Mouse (Mus musculus): ENCODE measurements around the gene Cyp2r1.
"Not testable (repeated sequence)": the region's sequence is repeated elsewhere in the genome, so short reads cannot be mapped to it uniquely, and the experiment has no call there.

Gene Cyp2r1

GRCm38 (mm10) chr7:114562531-114563241 is at the start of gene Cyp2r1:
Gene Cyp2r1, minus strand, starts transcription at chr7:114562972.
- DNase-seq: peak; percentile 89 to 93

DNA sequence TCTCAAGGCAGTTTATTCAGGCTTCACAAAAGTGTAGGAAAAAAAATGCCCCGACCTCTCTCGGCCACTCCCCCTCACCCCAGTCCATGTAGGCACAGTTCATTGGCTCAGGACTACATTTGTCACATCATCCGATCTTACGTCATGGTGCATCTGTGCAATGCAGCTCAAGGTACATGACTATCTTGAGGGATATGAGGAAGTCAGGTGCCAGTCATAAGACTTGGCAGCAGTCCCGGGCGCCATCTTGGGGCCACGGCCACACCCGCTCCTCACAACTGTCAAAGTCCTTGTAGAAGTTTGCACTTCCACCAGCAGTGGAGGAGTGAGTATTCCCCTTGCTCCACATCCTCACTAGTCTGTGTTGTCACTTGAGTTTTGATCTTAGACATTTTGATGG is 31.6 kb upstream of the Cyp2r1 start:
- not testable (repeated sequence) for DNase-seq

DNA sequence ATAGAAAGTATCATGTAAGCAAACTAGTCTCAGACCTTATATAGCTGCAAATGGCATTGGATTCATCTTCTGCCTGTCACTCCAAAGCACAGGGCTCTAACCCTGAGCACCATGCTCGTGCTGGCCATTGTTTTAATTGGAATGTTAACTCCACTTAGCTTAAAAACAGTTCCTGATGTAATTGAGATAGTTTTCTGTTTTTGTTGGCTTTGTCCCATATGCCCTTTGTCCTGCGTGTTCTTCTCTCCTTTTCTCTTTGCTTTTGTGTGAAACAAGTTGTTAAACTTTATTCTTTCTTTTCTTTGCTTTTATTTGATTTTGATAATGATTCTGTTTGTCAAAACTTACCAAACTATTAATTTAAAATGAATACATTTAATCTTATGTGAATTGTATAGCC is 19.7 kb upstream of the Cyp2r1 start:
- DNase-seq: peak in 1 of 2 experiments; percentile 24

DNA sequence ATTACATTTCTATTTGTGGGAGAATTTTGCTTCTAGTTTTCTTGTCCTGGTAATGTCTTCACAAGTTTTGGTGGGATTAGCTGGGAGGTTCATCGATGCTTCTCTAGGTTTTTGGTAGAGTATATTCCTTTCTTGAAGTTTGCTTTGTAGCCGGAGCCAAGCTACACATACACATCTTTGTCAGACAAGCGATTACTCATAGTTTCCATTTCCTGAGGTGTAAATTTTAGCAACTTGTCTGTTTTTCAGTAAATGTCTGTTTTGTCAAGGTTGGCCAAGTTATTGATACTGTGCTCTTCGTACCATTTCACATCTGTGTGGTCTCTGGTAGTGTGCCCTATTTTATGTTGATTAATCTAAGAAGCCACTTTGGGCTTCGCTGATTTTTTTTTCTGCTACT is 18.4 kb upstream of the Cyp2r1 start:
- DNase-seq: no peak

- DNase-seq: peak; percentile 45 to 87
These were observed 17.7 kb upstream of the Cyp2r1 start for GRCm38 (mm10) chr7:114580426-114580825.

DNA sequence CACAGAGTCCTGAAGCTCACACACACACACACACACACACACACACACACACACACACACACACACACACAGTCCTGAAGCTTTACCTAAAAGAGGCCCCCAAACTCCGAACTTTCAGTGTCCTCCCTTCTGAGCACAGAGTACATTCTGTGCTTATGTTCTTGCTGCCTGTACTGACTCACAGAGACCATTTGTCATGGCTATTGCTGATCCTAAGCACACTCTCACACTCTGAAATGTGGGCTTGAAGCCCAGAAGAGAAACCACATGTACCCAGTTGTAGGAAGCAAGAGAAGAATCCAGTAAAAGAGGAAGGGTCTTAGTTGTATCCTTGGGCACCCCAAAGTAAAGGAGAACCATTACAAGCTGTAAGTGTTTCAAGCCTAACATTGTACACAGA is 14.9 kb upstream of the Cyp2r1 start:
- DNase-seq: no peak

DNA sequence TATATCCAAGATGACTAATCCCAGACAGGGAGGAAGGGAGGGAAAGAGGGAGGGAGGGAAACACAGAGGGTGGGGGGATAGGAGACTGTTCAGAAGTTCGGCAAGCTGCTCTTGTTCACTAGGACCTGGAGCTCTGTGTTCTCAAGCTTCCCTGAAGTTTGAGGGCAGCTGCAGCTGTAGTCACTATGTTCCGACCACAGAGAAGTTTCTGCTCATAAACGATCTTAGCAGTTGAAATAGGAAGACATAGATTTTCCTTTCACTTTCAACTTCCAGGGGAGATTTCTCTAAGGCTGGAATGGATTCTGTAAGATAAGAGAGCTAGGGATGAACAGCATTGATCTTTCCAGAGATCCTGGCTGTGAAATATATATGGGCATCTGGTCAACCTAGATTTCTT is 14.2 kb upstream of the Cyp2r1 start:
- DNase-seq: no peak

GRCm38 (mm10) chr7:114573866-114574265 is 11.1 kb upstream of the Cyp2r1 start:
- DNase-seq: not testable (repeated sequence)

GRCm38 (mm10) chr7:114536179-114536578 is 26.6 kb downstream of the Cyp2r1 start:
- no peak for DNase-seq

- DNase-seq: no peak
These were observed 36.5 kb downstream of the Cyp2r1 start for GRCm38 (mm10) chr7:114526245-114526644.

DNA sequence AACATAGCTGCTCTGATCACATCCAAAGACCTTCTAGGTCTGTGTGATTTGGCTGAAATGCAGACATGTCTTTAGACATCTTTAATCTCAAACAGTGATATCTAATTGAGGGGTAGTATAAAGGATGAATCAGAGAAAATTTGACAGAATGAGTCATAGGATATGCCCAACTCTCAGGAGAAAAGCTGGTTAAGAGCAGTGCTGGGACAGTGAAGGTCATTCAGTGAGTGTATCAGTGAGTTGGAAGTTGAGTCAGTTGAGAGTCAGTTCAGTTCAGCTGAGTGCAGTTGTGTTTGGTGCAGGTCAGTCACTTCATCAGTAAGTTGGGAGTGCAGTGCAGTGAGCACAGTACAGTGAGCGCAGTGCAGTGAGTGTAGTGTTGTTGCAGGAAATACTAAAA is 42.6 kb downstream of the Cyp2r1 start:
- DNase-seq: no peak

GRCm38 (mm10) chr7:114508879-114509278 is 53.9 kb downstream of the Cyp2r1 start:
- no peak for DNase-seq
